Mouse (Mus musculus): ENCODE results near the gene Slc15a5. TPM values are rescaled to one million over a fixed set of nuclear protein-coding genes. Genes with fewer than 3 reads are reported as not detected.
"Not testable (repeated sequence)": the region's sequence is repeated elsewhere in the genome, so short reads cannot be mapped to it uniquely, and the experiment has no call there.

Slc15a5 gene
- not detected for total RNA-seq (2021)

- DNase-seq (ENCODE audit: low spot score): no peak
- intact Hi-C loops (cut with DNase I): no loop called here
Measured at GRCm38 (mm10) chr6:138079816-138080215, at the start of gene Slc15a5. Gene Slc15a5 (minus strand): TSS chr6:138079916.

DNA sequence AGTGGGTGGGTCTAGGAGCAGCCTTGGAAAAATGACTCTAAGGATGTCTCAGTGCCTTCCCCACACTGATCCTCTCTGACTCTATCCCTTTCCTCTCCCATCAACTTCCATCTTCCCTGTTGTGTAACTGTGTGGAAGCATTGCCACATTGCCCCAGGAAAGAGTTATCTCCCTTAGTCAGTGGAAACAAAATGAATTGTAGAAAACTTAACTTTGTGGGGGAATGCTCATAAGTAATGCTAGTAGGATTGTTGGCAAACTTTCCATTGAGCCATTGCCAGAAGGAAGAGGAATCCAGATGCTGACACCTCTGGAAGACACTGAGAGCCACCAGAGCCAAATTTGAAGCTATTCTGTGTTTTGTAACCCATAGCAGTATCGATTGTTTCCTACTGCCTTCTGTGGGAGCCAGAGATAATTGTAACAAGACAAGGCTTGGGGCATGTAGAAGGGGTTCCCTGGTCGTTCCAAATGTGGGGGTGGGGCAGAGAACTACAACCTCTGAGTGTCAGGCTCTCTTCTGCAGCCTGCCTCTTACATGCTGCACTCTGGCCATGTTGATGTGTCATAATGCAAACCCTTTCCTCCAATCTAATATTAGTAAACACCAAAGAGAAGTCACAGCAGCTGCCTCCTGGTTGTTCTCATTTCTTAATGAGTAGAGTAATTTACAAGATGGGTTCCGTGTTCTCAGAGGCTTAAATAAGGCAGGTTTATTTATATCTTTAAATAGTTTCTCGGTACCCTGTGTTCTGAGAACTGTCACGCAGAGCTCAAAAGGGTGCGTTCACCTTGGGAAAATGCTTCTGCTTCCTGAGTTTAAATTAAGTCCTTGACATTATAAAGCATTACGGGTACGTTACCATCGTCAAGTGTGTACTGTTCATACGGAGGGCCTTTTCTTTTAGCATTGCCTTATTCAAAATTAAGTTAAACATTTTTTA lies 48.9 kb upstream of the Slc15a5 start:
- intact Hi-C loops (cut with DNase I): no loop called here
- no peak for DNase-seq (ENCODE audit: low spot score)

DNA sequence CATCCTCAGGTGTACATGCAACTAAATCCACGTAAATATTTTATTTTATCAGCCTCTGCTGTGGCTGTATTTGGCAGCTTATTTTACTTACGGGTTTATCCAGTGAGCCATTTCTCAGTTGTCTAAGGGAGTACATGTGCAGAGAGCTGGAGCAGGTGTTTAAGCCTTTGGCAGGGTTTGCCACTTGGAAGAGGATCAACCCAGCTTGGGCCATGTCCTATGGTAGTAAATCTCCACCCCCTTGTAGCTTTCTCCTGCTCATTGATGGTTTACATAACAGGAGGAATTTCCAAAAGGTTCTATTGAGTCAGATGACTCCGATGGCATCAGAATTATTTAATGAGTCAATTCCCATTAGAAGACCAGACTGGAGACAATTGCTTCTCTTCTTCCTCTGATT lies 37.8 kb upstream of the Slc15a5 start:
- DNase-seq (ENCODE audit: low spot score): no peak
- intact Hi-C loops (cut with DNase I): no loop called here

GRCm38 (mm10) chr6:138104559-138104958 lies 24.8 kb upstream of the Slc15a5 start:
- intact Hi-C loops (cut with DNase I): no loop called here
- no peak for DNase-seq (ENCODE audit: low spot score)

DNA sequence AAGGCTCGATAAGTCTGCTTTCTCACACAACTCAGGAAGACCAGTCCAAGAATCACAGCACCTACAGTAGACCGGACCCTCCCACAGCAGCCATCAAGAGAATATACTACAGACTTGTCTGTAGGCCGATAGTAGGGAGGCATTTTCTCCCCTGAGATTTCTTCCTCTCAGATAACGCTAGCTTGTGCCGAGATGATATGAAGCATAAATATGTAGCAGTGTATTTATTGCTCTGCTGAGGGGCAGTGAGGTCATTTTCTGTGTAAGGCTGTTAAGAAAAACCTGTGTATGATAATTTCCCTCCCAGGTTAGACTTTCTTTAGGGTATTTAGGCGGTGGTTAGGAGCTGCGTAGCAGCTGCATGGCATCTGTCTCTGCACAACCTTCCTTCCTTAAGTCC lies 23.2 kb upstream of the Slc15a5 start:
- DNase-seq (ENCODE audit: low spot score): no peak

DNA sequence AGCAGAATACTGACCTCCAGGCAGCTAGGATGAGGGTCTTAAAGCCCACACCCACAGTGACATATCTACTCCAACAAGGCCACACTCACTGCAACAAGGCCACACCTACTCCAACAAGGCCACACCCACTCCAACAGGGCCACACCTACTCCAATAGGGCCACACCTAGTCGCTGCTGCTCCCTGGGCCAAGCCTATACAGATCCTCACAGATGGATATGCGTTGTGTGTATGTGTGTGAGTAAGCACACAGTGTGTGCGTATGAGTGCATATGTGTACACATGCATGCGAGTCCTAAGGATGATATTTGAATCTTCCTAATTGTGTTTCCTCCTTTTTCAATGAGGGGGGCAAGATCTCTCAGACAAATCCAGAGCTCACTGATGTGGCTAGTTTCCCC lies 22.1 kb upstream of the Slc15a5 start:
- intact Hi-C loops (cut with DNase I): no loop called here
- DNase-seq (ENCODE audit: low spot score): no peak

More for the DNA sequence above, 23.2 kb upstream of the Slc15a5 start:
- intact Hi-C loops (cut with DNase I): no loop called here

- DNase-seq (ENCODE audit: low spot score): no peak
- intact Hi-C loops (cut with DNase I): no loop called here
Measured at GRCm38 (mm10) chr6:138099646-138100045, 19.9 kb upstream of the Slc15a5 start.

GRCm38 (mm10) chr6:138095060-138095459 lies 15.3 kb upstream of the Slc15a5 start:
- intact Hi-C loops (cut with DNase I): no loop called here
- no peak for DNase-seq (ENCODE audit: low spot score)

DNA sequence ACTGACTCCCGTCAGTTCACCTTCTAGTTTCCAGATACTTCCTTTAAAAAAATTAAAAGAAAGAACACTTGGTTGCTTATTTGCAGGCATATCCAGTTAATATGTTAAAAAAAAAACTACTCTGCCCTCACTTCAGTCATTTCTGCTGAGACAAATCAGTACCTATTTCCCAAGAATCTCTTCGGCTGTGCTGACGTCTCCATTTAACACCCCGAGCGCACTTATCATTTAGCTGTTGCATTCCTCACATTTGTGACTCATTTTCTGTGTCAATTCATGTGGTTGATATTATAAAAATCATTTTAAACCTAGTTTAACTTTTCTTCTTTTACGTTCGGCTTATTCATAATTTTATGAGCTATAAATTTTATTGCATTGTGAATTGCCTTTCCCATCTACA lies 12.7 kb upstream of the Slc15a5 start:
- no peak for DNase-seq (ENCODE audit: low spot score)
- intact Hi-C loops (cut with DNase I): no loop called here

GRCm38 (mm10) chr6:138089084-138089483 lies 9.4 kb upstream of the Slc15a5 start:
- intact Hi-C loops (cut with DNase I): no loop called here
- no peak for DNase-seq (ENCODE audit: low spot score)

DNA sequence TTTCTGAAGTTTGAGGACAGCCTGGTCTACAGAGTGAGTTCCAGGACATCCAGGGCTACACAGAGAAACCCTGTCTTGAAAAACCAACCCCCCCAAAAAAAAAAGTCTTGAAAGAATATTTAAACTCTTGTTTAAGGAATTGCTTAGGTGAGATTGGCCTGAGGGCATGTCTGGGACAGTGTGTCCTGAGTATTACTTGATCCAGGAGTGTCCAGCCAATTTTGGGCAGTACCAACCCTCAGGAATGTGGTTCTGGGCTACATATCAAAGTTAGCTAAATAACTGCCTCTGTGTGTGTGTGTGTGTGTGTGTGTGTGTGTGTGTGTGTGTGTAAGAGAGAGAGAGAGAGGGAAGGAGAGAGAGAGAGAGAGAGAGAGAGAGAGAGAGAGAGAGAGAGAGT lies 6.7 kb upstream of the Slc15a5 start:
- intact Hi-C loops (cut with DNase I); DNase-seq (ENCODE audit: low spot score): not testable (repeated sequence)

DNA sequence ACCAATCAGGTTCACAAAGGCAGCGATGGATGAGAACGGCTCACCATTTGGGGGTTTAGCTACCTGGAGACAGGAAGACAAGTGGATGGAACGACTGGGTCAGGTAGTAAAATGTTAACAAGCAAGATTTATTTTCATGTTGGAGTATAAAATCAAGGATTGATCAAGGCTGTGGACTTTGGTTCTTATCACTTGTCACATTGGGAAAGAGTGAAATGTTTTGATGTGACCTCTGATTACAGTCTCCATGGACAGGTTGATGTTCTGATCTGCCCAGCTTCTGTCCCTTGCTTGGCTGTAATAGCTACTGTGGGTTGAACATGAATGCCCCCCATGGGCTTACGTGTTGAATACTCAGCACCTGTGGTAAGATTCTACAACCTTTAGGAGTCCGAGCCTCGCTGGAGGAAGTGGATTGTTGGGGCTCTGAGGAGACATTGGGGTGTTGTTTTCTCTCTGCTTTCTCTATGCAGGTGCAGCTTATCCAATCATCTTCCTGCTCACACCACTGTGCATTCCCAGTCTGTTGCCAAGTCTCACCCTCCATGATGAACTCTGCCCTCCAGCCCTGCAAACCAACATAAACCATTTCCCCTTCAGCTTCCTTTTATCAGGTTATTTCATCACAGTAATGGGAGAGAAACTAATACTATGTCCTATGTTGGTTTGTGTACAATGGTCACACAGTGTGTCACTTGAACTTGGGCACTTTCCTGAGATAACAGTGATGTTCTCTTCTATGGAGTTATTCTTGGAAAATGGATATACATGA lies 1.2 kb upstream of the Slc15a5 start:
- intact Hi-C loops (cut with DNase I): no loop called here
- no peak for DNase-seq (ENCODE audit: low spot score)

DNA sequence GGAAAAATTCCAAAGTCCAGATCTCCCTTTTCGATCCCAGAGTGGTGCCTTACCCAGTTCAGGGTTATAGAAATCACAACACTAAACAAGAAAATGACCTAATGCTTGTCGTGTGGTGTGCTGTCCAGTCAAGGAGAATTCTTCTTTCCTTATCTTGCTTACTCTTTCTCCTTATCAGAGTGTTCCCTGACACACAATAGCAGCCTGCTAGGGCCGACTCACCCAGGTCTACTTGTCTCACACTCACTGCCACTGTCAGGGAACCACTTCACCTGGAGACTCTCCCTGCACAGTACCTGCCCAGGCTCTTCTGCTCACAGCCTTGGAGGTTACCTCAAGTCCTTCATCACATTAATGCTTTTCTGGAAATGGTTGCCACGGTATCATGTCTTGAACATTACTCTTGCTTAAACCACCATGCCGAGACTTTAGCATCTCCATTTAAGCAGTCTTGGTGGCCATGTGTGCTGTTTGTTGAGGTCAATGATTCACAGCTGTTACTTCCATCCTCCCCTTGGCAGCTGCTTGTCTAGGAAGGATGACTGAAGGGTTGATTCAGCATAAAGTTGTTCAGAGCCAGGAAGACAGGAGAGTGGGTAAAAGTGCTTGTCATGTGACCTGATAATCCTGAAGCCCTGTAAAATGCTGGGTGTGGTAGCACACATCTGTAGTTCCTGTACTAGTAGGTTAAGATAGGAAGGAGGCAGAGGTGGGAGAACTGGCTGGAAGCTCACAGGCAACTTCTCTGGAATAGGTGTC lies 1.9 kb downstream of the Slc15a5 start:
- no peak for DNase-seq (ENCODE audit: low spot score)
- intact Hi-C loops (cut with DNase I): no loop called here

DNA sequence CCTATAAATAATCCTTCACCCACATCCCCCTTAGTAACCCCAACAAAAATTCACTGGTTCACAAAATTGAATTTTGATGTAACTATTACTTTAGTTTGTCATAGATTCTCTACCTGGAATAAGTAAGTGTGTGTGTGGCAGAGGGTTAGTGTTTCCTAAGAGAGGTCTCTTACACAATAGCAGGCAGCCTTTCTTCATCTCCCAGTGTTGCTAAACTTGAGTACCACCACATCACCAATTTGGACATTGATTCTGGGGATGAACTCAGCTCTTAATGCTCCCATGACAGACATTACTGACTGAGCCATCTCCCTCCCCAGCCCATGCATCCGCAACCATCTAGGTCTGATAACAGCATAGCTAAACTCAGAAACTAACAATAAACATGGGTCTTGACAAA lies 4.0 kb downstream of the Slc15a5 start:
- intact Hi-C loops (cut with DNase I): no loop called here
- no peak for DNase-seq (ENCODE audit: low spot score)

GRCm38 (mm10) chr6:138073540-138073939 lies 6.2 kb downstream of the Slc15a5 start:
- no peak for DNase-seq (ENCODE audit: low spot score)
- intact Hi-C loops (cut with DNase I): no loop called here

DNA sequence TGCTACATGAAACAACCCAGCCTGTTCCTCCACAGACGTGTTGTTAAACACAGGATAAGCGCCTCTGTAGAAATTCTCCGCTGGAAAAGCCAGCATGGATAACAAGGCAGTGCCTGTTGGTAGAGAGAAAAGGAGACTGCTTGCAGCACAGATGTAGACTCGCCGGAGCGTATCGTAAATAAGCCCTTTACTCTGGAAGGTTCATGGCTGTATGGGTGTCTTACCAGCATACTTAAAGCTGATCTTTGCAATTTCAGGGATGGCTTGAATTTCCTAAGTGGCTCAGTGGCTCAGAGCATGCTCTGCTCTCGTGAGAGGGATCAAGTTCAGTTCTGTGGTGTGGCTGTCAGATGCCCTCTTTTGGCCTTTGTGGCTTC lies 6.8 kb downstream of the Slc15a5 start:
- intact Hi-C loops (cut with DNase I): no loop called here
- no peak for DNase-seq (ENCODE audit: low spot score)

DNA sequence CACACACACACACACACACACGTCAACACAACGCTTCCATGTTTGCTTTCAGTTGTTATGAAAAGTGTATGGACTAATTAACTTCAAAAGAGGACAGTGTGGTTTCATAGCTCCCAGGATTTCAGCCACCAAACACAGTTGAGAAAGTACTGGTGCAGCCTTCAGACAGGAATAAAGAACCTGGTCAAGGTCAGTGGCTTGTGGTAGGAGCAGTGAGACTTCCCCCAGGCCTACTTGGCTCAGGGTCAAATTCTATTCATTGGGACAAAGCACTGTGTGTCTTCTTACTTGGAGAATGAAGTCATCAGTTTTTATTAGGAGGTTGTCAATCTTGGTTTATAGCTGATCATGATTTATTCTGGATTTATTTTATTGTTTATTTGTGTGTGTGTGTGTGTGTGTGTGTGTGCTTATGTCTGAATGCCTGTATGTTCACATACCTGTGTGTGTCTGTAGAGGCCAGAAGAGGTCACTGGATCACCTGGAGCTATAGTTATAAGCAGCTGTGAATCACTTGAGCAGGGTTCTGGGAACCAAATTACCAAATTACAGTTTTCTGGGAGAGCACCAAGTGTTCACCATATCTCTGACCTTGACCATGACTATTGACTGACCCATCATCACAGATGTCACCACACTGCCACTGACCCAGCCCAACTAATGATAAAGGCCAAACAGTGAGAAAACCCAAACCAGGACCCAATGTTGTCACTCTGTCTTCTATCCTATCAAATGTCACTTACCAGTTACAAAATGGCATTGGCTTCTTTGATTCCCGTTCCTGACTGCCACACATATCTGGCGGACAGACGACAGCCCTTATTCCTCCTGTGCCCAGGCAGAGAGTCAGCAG lies 7.4 kb downstream of the Slc15a5 start:
- intact Hi-C loops (cut with DNase I): no loop called here
- DNase-seq (ENCODE audit: low spot score): no peak

DNA sequence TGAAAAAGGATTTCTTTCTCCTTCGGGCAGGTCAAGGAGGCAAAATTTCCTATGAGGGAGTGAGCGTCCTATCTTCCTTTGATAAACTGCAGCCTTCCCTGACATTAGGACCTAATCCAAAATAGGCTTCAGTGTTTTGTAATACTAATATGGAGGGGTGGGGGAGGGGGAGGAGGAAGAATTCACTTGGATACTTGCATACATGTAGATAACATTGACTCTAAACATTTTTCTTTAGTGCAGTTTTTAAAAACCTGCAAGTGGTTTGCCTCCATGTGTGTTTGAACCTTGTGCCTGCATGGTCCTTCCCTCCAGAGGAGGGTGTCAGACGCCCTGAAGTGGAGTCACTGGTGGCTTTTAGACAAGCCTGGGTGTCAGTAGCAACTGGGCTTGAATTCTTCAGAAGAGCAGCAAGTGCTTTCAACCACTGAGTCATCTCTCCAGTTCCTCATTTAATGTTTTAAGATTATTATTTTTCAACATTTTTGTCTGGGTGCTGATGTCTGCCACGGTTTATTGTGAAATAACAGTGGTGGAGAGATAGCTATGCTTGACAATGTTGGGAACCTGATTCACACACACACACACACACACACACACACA lies 8.1 kb downstream of the Slc15a5 start:
- DNase-seq (ENCODE audit: low spot score): no peak
- intact Hi-C loops (cut with DNase I): no loop called here
